Mouse (Mus musculus) liver, embryonic 16.5 days (tissue): ENCODE data around the gene Entr1. TPM values are rescaled to one million over a fixed set of nuclear protein-coding genes. Genes with fewer than 3 reads are reported as not detected.
A peak's percentile ranks its signal among the peaks of the same experiment; 100 is the strongest.

Source experiments
- ATAC-seq: fragments of 200-750 bp; cut with Nextera tagmentation; 2 replicates; pipeline ENCODE4 v1.8.0; 2017; ENCODE audit warnings: low read depth, mild to moderate bottlenecking, moderate number of reproducible peaks, moderate library complexity
- H3K27ac ChIP-seq: fragments of 300-500 bp; sonication (generic); 2 replicates; pipeline ENCODE4 v1.5.1; 2014; ENCODE audit warnings: mild to moderate bottlenecking, low read length
- H3K27me3 ChIP-seq: fragments of 300-500 bp; sonication (generic); 2 replicates; pipeline ENCODE4 v1.6.1; 2014; ENCODE audit warnings: low read depth, low read length, mixed read lengths; ENCODE audit not compliant: control insufficient read depth, insufficient read depth
- H3K36me3 ChIP-seq: fragments of 300-500 bp; sonication (generic); 2 replicates; pipeline ENCODE4 v1.6.1; 2014; ENCODE audit warnings: mild to moderate bottlenecking; ENCODE audit not compliant: control insufficient read depth, insufficient read depth
- H3K4me1 ChIP-seq: fragments of 300-500 bp; sonication (generic); 2 replicates; pipeline ENCODE4 v1.6.1; 2014; ENCODE audit warnings: low read depth, low read length, mixed read lengths; ENCODE audit not compliant: control insufficient read depth
- H3K4me2 ChIP-seq: fragments of 300-500 bp; sonication (generic); 2 replicates; pipeline ENCODE4 v1.6.1; 2014; ENCODE audit warnings: low read depth, low read length, mixed read lengths
- H3K4me3 ChIP-seq: fragments of 300-500 bp; sonication (generic); 2 replicates; pipeline ENCODE4 v1.5.1; 2014; ENCODE audit warnings: low read depth, mild to moderate bottlenecking, low read length
- H3K9ac ChIP-seq: fragments of 300-500 bp; sonication (generic); 2 replicates; pipeline ENCODE4 v1.6.1; 2014; ENCODE audit warnings: low read depth, low read length
- H3K9me3 ChIP-seq: fragments of 300-500 bp; sonication (generic); replicated peaks from 2 replicates; pipeline ENCODE4 v1.6.1; 2016; ENCODE audit warnings: low read length; ENCODE audit not compliant: control insufficient read depth
- WGBS: fragments of 180-500 bp; shearing (Covaris S2); extraction: QIAGEN DNeasy Blood & Tissue Kit; methylation state at CpG from one replicate; pipeline ENCODE4 v1.1.7; 2014; ENCODE audit not compliant: insufficient replicate concordance; 5-methylcytosine and 5-hydroxymethylcytosine counted together
- polyA plus RNA-seq: library from polyadenylated mRNA; unstranded; fragments of >200 nt; fragmentation: Nextera tagmentation; extraction: Ambion mirVana; gene quantifications from 2 replicates; pipeline ENCODE4 v1.2.1, GENCODE M21; 2015

Entr1 gene
- polyA plus RNA-seq, 1 experiment from 2014 or later: 34.4 TPM

GRCm38 (mm10) chr2:26368572-26368971 is 20.5 kb downstream of the Entr1 start:
- Histone ChIP-seq H3K27me3 (no peaks in the 10 kb centered on the region), H3K9ac (no peak overlapping the region), H3K4me2 (no peak overlapping the region), H3K4me3 (no peak overlapping the region), H3K36me3 (peaks cover 36% of the 10 kb centered on the region), H3K4me1 (no peaks in the 10 kb centered on the region), H3K27ac (no peak overlapping the region), H3K9me3 (no peaks in the 10 kb centered on the region)
- 52% methylated on average over 1 of the region's 1 CpGs for WGBS
- no peak for ATAC-seq

DNA sequence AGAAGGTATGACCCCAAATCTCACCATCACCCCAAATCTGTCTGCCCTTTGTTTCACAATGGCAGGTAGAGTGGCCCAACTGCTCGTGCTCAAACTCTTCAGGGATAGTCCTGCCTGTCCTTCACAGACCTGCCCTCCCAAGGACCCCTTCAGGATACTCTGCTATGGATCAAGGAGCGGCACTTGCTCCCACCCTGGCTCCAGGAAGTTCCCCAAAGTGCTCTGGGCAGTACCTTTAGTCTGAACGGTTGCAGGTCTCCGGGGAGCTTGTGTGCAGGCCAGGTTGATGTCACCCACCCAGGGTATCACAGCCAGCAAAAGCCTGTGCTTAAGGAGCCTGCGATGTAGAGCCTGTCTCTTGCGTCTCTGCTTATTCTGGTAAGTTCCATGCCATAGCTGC is 21.2 kb downstream of the Entr1 start:
- no peak overlapping the region for H3K4me2 ChIP-seq
- H3K4me1 ChIP-seq: no peaks in the 10 kb centered on the region
- no peak for ATAC-seq
- H3K9me3 ChIP-seq: no peaks in the 10 kb centered on the region
- H3K9ac ChIP-seq: no peak overlapping the region
- 78% methylated on average over 6 of the region's 6 CpGs for WGBS
- H3K36me3 ChIP-seq: peaks cover 38% of the 10 kb centered on the region
- H3K27me3 ChIP-seq: no peaks in the 10 kb centered on the region
- no peak overlapping the region for H3K4me3 ChIP-seq
- H3K27ac ChIP-seq: no peak overlapping the region

DNA sequence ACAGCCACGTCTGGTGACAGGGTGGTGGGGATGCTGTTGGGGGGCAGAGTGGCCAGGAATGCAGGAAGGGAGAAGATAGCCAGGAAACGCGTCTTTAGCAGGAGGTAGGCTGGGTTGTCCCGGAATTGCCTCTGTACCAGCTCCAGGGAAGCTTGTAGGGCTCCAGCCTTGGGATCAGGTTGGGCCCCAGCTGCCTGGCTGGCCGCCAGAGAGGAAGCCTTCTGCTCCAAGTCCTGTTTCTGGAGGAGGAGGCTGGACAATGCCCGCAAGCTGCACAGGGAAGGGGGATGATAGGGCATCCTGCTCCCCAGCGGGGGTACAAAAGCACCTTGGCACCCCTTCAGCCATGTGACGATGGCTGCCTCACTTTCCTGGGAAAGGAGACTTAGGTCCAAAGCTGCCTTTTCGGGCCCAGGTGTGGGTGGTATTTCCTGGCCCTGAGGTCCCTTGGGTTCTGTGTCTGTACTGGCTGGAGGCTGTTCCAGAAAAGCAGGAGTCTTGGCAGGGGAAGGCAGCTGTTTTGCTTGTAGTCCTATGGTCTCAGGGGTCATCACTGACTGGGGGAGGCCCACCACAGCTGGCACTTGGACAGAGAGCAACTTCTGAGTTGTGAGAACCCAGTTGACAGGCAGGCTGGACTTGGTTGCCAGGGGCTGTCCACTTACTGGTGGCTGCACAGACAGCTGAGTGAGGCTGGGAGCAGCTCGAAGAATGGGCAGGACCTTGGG is 24.2 kb downstream of the Entr1 start:
- Histone ChIP-seq H3K9ac (no peak overlapping the region), H3K27ac (no peak overlapping the region), H3K4me3 (no peak overlapping the region), H3K36me3 (peaks cover 25% of the 10 kb centered on the region), H3K4me2 (no peak overlapping the region), H3K27me3 (no peaks in the 10 kb centered on the region), H3K4me1 (no peaks in the 10 kb centered on the region), H3K9me3 (no peaks in the 10 kb centered on the region)
- no peak for ATAC-seq
- 68% methylated on average over 10 of the region's 10 CpGs for WGBS

DNA sequence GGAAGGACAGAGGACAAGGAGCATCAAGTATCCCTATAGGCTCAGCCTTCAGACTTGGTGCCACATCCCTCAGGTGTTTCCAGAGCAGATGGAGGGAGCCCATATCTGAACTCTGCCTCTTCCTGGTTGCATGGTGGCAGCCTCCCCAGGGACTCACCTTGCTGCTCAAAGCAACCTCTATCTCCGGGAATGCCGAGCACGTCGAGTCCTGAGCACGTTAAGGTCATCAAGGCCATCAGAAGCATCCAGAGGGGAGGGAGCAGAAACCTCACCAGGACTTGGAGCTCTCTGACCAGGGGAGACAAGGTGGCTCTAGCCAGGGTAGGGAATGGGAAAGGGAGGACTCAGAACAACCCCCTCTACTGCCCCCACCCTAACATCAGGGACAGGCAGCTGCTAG is 25.6 kb downstream of the Entr1 start:
- H3K9ac ChIP-seq: no peak overlapping the region
- peaks cover 18% of the 10 kb centered on the region for H3K36me3 ChIP-seq
- no peak overlapping the region for H3K4me3 ChIP-seq
- no peak for ATAC-seq
- no peaks in the 10 kb centered on the region for H3K27me3 ChIP-seq
- H3K4me1 ChIP-seq: no peaks in the 10 kb centered on the region
- 60% methylated on average over 5 of the region's 5 CpGs for WGBS
- H3K27ac ChIP-seq: no peak overlapping the region
- H3K4me2 ChIP-seq: no peak overlapping the region
- H3K9me3 ChIP-seq: no peaks in the 10 kb centered on the region

GRCm38 (mm10) chr2:26362991-26363390 is 26.1 kb downstream of the Entr1 start:
- peaks cover 18% of the 10 kb centered on the region for H3K36me3 ChIP-seq
- no peaks in the 10 kb centered on the region for H3K4me1 ChIP-seq
- H3K4me3 ChIP-seq: no peak overlapping the region
- no peak overlapping the region for H3K4me2 ChIP-seq
- H3K27me3 ChIP-seq: no peaks in the 10 kb centered on the region
- no peak overlapping the region for H3K9ac ChIP-seq
- 73% methylated on average over 5 of the region's 5 CpGs for WGBS
- ATAC-seq: no peak
- H3K9me3 ChIP-seq: no peaks in the 10 kb centered on the region
- no peak overlapping the region for H3K27ac ChIP-seq

GRCm38 (mm10) chr2:26360772-26361171 is 28.3 kb downstream of the Entr1 start, which contains the start of gene Card9:
TSS of gene Card9 (minus strand) at chr2:26360918.
- Histone ChIP-seq H3K4me2 (peak within 1 kb of the TSS; percentile 39), H3K4me3 (peak within 1 kb of the TSS; percentile 44)
- peak; percentile 37 for ATAC-seq

GRCm38 (mm10) chr2:26359983-26360382 is 29.1 kb downstream of the Entr1 start:
- Histone ChIP-seq H3K4me2 (peak overlapping the region; percentile 39; the same call in 1 of the 2 replicates), H3K27me3 (no peaks in the 10 kb centered on the region), H3K4me1 (no peaks in the 10 kb centered on the region), H3K9me3 (no peaks in the 10 kb centered on the region), H3K9ac (0 out of 2 replicates have a peak overlapping the region, but pooled peaks have one; percentile 15), H3K36me3 (0 out of 2 replicates have a peak, but pooled peaks cover 6% of the 10 kb centered on the region), H3K4me3 (peak overlapping the region; percentile 44), H3K27ac (peak overlapping the region; percentile 41; the same call in 1 of the 2 replicates)
- 22% methylated on average over 6 of the region's 6 CpGs for WGBS
- ATAC-seq: peak; percentile 32; the same call in 1 of the 2 replicates

More at GRCm38 (mm10) chr2:26360772-26361171, 28.3 kb downstream of the Entr1 start, which contains the start of gene Card9:
- no peaks in the 10 kb centered on the region for H3K4me1 ChIP-seq
- no peaks in the 10 kb centered on the region for H3K27me3 ChIP-seq
- 20% methylated on average over 3 of the region's 3 CpGs for WGBS
- peak within 1 kb of the TSS; percentile 41; the same call in 1 of the 2 replicates for H3K27ac ChIP-seq
- 0 out of 2 replicates have a peak, but pooled peaks cover 6% of the 10 kb centered on the region for H3K36me3 ChIP-seq
- H3K9me3 ChIP-seq: no peaks in the 10 kb centered on the region
- H3K9ac ChIP-seq: 0 out of 2 replicates have a peak within 1 kb of the TSS, but pooled peaks have one; percentile 15

GRCm38 (mm10) chr2:26358667-26359320 is 30.3 kb downstream of the Entr1 start:
- Histone ChIP-seq H3K4me3 (no peak overlapping the region), H3K36me3 (0 out of 2 replicates have a peak, but pooled peaks cover 2% of the 10 kb centered on the region), H3K9me3 (no peaks in the 10 kb centered on the region), H3K27me3 (no peaks in the 10 kb centered on the region), H3K4me1 (no peaks in the 10 kb centered on the region), H3K9ac (no peak overlapping the region), H3K27ac (no peak overlapping the region), H3K4me2 (no peak overlapping the region)
- no peak for ATAC-seq
- 66% methylated on average over 13 of the region's 13 CpGs for WGBS

DNA sequence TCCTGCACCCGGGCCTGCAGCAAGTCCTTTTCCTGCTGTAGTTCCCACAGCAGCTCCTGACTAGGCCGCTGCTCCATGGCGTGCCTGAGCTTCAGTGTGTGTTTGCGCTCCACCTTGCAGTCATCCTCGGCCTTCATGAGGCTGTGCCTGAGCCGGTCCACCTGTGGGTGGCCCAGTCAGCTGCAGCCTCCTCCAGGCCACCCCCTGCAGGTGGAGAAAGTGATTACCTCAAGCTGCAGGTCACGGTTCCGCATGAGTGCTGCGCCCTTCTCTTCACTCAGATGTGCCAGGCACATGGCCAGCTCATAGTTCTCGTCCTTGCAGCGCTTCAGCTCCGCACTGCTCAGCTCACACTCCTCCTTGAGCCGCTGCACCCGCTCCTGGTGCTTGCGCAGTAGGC is 31.6 kb downstream of the Entr1 start:
- H3K9ac ChIP-seq: no peak overlapping the region
- ATAC-seq: no peak

More for the DNA sequence above, 31.6 kb downstream of the Entr1 start:
- Histone ChIP-seq H3K27ac (no peak overlapping the region), H3K9me3 (no peaks in the 10 kb centered on the region), H3K4me1 (peaks cover 3% of the 10 kb centered on the region), H3K4me3 (no peak overlapping the region), H3K27me3 (no peaks in the 10 kb centered on the region), H3K4me2 (no peak overlapping the region), H3K36me3 (no peaks in the 10 kb centered on the region)
- 71% methylated on average over 15 of the region's 15 CpGs for WGBS
